Mouse (Mus musculus): Measurements from ENCODE around the gene Cdk5.

- TF ChIP-seq CTCF (IDR thresholded peaks at IDR 0.05; ENCODE audit: low read depth) = no peak
- no peak for TF ChIP-seq EP300 (IDR thresholded peaks at IDR 0.05; ENCODE audit: low read depth)
These were observed 49.1 kb downstream of the Cdk5 start for GRCm38 (mm10) chr5:24374216-24374615.

All from heart, postnatal 0 days (tissue).